In genomic region chr17:29149766-29150165, GRCm38 (mm10) we compare ENCODE assay signal across 17 mouse cellular contexts. TPM values are rescaled to one million over a fixed set of nuclear protein-coding genes. Genes with fewer than 3 reads are reported as not detected.
DNase-seq lines count a peak whose midpoint lies in the region; ATAC-seq lines count a peak whose summit lies in the region.
"Had no signal": no experiment of that assay in that cellular context is flagged by ENCODE, and none has a peak within 500 bp of the region (broad histone marks: within the 10 kb centered on the region; RNA-seq: fewer than 3 reads in every experiment).

No protein-coding gene starts in this region.

- H3K9me3 ChIP-seq in limb, embryonic 15.5 days = no peaks in the 10 kb centered on the region
- no peaks in the 10 kb centered on the region; the same call in 1 of the 2 replicates for H3K9me3 ChIP-seq in limb, embryonic 10.5 days (replicated peaks)
- H3K9me3 ChIP-seq: forebrain, embryonic 15.5 days; intestine, embryonic 15.5 days had no signal

- intact Hi-C loops in gastrocnemius, postnatal 36 days (cut with DNase I) = no loop called here

- H3K4me1 ChIP-seq in limb, embryonic 15.5 days = peaks cover 14% of the 10 kb centered on the region
- H3K4me1 ChIP-seq in limb, embryonic 10.5 days = no peaks in the 10 kb centered on the region
- H3K4me1 ChIP-seq: forebrain, embryonic 15.5 days had no signal

- no peak overlapping the region for H3K4me2 ChIP-seq in limb, embryonic 15.5 days
- H3K4me2 ChIP-seq: embryonic facial prominence, embryonic 13.5 days; forebrain, embryonic 15.5 days; heart, embryonic 12.5 days; hindbrain, embryonic 14.5 days; intestine, embryonic 15.5 days had no signal

- no peak overlapping the region for H3K9ac ChIP-seq in limb, embryonic 15.5 days
- H3K9ac ChIP-seq: embryonic facial prominence, embryonic 13.5 days; forebrain, embryonic 15.5 days; heart, embryonic 12.5 days; hindbrain, embryonic 14.5 days; intestine, embryonic 15.5 days had no signal

- DNase-seq in cerebellum, postnatal 25 days = peak; percentile 30 to 56
- no peak for DNase-seq in cerebellum, adult 8-10 months
- DNase-seq in limb, embryonic 10.5 days (ENCODE audit: low spot score) = no peak
- DNase-seq in gastrocnemius, postnatal 36 days = no peak
- DNase-seq: adrenal gland, postnatal 14 days; heart, adult 2 months had no signal

- H3K27ac ChIP-seq in limb, embryonic 15.5 days = peak overlapping the region; percentile 4; the same call in 1 of the 2 replicates
- no peak overlapping the region for H3K27ac ChIP-seq in limb, embryonic 10.5 days
- H3K27ac ChIP-seq: embryonic facial prominence, embryonic 13.5 days; forebrain, embryonic 15.5 days; heart, adult 2 months; hindbrain, embryonic 14.5 days; intestine, embryonic 15.5 days had no signal

- H3K27me3 ChIP-seq in limb, embryonic 15.5 days = no peaks in the 10 kb centered on the region
- no peaks in the 10 kb centered on the region for H3K27me3 ChIP-seq in limb, embryonic 10.5 days (ENCODE audit: low read depth, poor library complexity, severe bottlenecking)
- H3K27me3 ChIP-seq: embryonic facial prominence, embryonic 13.5 days; forebrain, embryonic 15.5 days; heart, embryonic 12.5 days; intestine, embryonic 15.5 days; Patski had no signal

- no peaks in the 10 kb centered on the region for H3K36me3 ChIP-seq in limb, embryonic 15.5 days
- no peaks in the 10 kb centered on the region for H3K36me3 ChIP-seq in limb, embryonic 10.5 days
- H3K36me3 ChIP-seq: embryonic facial prominence, embryonic 13.5 days; forebrain, embryonic 15.5 days; heart, embryonic 12.5 days; hindbrain, embryonic 10.5 days; intestine, embryonic 15.5 days had no signal

- no peak overlapping the region for H3K4me3 ChIP-seq in limb, embryonic 15.5 days
- no peak overlapping the region for H3K4me3 ChIP-seq in limb, embryonic 10.5 days
- H3K4me3 ChIP-seq: embryonic facial prominence, embryonic 13.5 days; forebrain, embryonic 15.5 days; heart, adult 2 months; heart, embryonic 12.5 days; hindbrain, embryonic 10.5 days; intestine, embryonic 15.5 days had no signal

- 44% methylated on average over 7 of the region's 7 CpGs for WGBS in limb, embryonic 15.5 days
- 75% methylated on average over 7 of the region's 7 CpGs for WGBS in limb, embryonic 10.5 days

- no peak for ATAC-seq in limb, embryonic 15.5 days (ENCODE audit: insufficient number of reproducible peaks, low FRiP score, low TSS enrichment, low read depth)
- ATAC-seq in common myeloid progenitor, adult 5-6 weeks (replicated peaks; ENCODE audit: low read depth, poor library complexity, severe bottlenecking) = 0 out of 2 replicates have a peak, but pooled peaks have one; percentile 13
- 0 out of 2 replicates have a peak, but pooled peaks have one; percentile 15 for ATAC-seq in megakaryocyte progenitor cell, adult 5-6 weeks (replicated peaks; ENCODE audit: poor library complexity)
- ATAC-seq: activated CD4-positive, CD25-positive, alpha-beta regulatory T cell, adult 4 months; forebrain, embryonic 15.5 days; intestine, embryonic 15.5 days; Patski had no signal

RNA-seq across cellular contexts. Expression of gene Rab44, which starts 35.8 kb away (rescaled TPM):
- 5.1 and 5.6 TPM in 2 replicates for polyA plus RNA-seq in limb, embryonic 15.5 days (2015; fragmentation: Nextera tagmentation; extraction: Ambion mirVana)
- 0.11 and 0.26 TPM in 2 replicates for polyA plus RNA-seq in limb, embryonic 10.5 days (2016; fragmentation: Nextera tagmentation; extraction: Ambion mirVana)
- total RNA-seq in common myeloid progenitor, adult 5-6 weeks (2017) = 147 and 213 TPM in 2 replicates
- total RNA-seq in megakaryocyte progenitor cell, adult 5-6 weeks (2015) = 188 and 202 TPM in 2 replicates
- 286 and 295 TPM in 2 replicates for total RNA-seq in megakaryocyte progenitor cell, adult 5-6 weeks (2017)
- under 1 TPM; 0.44 to 0.59 TPM for total RNA-seq in gastrocnemius, postnatal 36 days (2021)
- polyA plus RNA-seq: activated CD4-positive, CD25-positive, alpha-beta regulatory T cell, adult 4 months; hindbrain, embryonic 10.5 days; hindbrain, embryonic 14.5 days had no signal

RNA-seq across cellular contexts. Expression of gene Cdkn1a, which starts 59.0 kb away (rescaled TPM):
- polyA plus RNA-seq in limb, embryonic 15.5 days (2015; fragmentation: Nextera tagmentation; extraction: Ambion mirVana) = 233 and 345 TPM in 2 replicates
- 22.2 and 28.8 TPM in 2 replicates for polyA plus RNA-seq in limb, embryonic 10.5 days (2016; fragmentation: Nextera tagmentation; extraction: Ambion mirVana)
- 3.7 and 7.9 TPM in 2 replicates for total RNA-seq in common myeloid progenitor, adult 5-6 weeks (2017)
- total RNA-seq in megakaryocyte progenitor cell, adult 5-6 weeks (2015) = 7.8 and 11.4 TPM in 2 replicates
- 1.3 and 3.6 TPM in 2 replicates for total RNA-seq in megakaryocyte progenitor cell, adult 5-6 weeks (2017)
- total RNA-seq in gastrocnemius, postnatal 36 days (2021) = 10 to 100 TPM; 17.6 to 27.2 TPM

Comparison
In these comparisons a context has a peak if more than half of its experiments do, and no peak if none do; other contexts are left out.
1. DNase-seq: peak in cerebellum, postnatal 25 days (2 of 2); none in cerebellum, adult 8-10 months (single experiment), limb, embryonic 10.5 days (single experiment) and gastrocnemius, postnatal 36 days (0 of 2).
2. RNA of gene Rab44, which starts 35.8 kb away (total RNA-seq): 188 to 295 TPM in megakaryocyte progenitor cell, adult 5-6 weeks and 147 to 213 TPM in common myeloid progenitor, adult 5-6 weeks; 0.44 to 0.59 TPM in gastrocnemius, postnatal 36 days; every median in the first group is over 10 times any median in the second.